Mouse (Mus musculus) thymus, adult 2 months (tissue): Measurements from ENCODE around the gene Dgkd.

Source experiments
- CTCF ChIP-seq: fragments of 200-500 bp; IDR thresholded peaks from 2 replicates; pipeline ENCODE4 v1.5.1; 2012; ENCODE audit warnings: mild to moderate bottlenecking, control low read depth, low read length, moderate library complexity, borderline replicate concordance; ENCODE audit not compliant: control insufficient read depth, poor library complexity, insufficient read depth; ENCODE audit errors: extremely low read depth
- POLR2A ChIP-seq: fragments of 200-500 bp; IDR thresholded peaks from 2 replicates; pipeline ENCODE4 v1.6.1; 2012; ENCODE audit warnings: mild to moderate bottlenecking, low read length, control low read depth, moderate library complexity; ENCODE audit not compliant: control insufficient read depth, poor library complexity, insufficient read depth; ENCODE audit errors: extremely low read depth

DNA sequence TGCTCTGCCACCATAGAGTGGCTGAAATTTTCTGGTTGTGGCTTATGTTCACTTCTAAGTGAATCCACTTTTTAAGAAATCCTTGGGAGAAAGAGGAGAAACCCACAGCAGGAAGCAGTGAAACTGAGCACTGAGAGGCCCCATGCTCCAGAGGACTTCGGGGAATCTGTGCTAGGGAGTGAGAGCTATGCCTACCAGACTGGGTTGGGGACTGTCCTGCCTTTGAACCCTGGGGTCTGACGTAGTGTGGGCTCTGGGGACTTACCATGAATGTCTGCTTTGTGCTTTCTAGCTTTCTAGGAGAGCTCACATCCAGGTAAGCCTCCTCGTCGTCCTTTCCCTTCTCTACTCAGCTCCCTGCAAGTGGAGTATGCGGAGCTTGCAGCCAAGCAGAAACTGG lies 16.1 kb upstream of the Dgkd start:
- no peak for TF ChIP-seq CTCF
- TF ChIP-seq POLR2A: no peak
